Mouse (Mus musculus) hindbrain, embryonic 13.5 days (tissue): ENCODE results near the gene Tspan4. TPM values are rescaled to one million over a fixed set of nuclear protein-coding genes. Genes with fewer than 3 reads are reported as not detected.

Experiments used
- ATAC-seq: fragments of 200-750 bp; cut with Nextera tagmentation; 2 replicates; pipeline ENCODE4 v1.8.0; 2017; ENCODE audit warnings: moderate TSS enrichment; ENCODE audit not compliant: low FRiP score
- H3K27ac ChIP-seq: fragments of 300-500 bp; sonication (generic); 2 replicates; pipeline ENCODE4 v1.5.1; 2015; ENCODE audit warnings: inconsistent platforms, mild to moderate bottlenecking, moderate library complexity
- H3K27me3 ChIP-seq: fragments of 300-500 bp; sonication (generic); 2 replicates; pipeline ENCODE4 v1.6.1; 2015; ENCODE audit warnings: mild to moderate bottlenecking, inconsistent platforms
- H3K36me3 ChIP-seq: fragments of 300-500 bp; sonication (generic); 2 replicates; pipeline ENCODE4 v1.6.1; 2015; ENCODE audit warnings: mild to moderate bottlenecking, inconsistent platforms
- H3K4me1 ChIP-seq: fragments of 300-500 bp; sonication (generic); replicated peaks from 2 replicates; pipeline ENCODE4 v1.6.1; 2015; ENCODE audit warnings: inconsistent platforms
- H3K4me2 ChIP-seq: fragments of 300-500 bp; sonication (generic); 2 replicates; pipeline ENCODE4 v1.6.1; 2015; ENCODE audit warnings: inconsistent platforms, mild to moderate bottlenecking, moderate library complexity
- H3K4me3 ChIP-seq: fragments of 300-500 bp; sonication (generic); 2 replicates; pipeline ENCODE4 v1.5.1; 2015; ENCODE audit warnings: mild to moderate bottlenecking, inconsistent platforms
- H3K9ac ChIP-seq: fragments of 300-500 bp; sonication (generic); 2 replicates; pipeline ENCODE4 v1.6.1; 2015; ENCODE audit warnings: mild to moderate bottlenecking, inconsistent platforms
- H3K9me3 ChIP-seq: fragments of 300-500 bp; sonication (generic); 2 replicates; pipeline ENCODE4 v1.6.1; 2016; ENCODE audit warnings: inconsistent platforms
- WGBS: fragments of 180-500 bp; shearing (Covaris S2); methylation state at CpG from one replicate; pipeline ENCODE4 v1.1.7; 2015; 5-methylcytosine and 5-hydroxymethylcytosine counted together
- polyA plus RNA-seq: library from polyadenylated mRNA; unstranded; fragments of >200 nt; fragmentation: Nextera tagmentation; extraction: Ambion mirVana; gene quantifications from 2 replicates; pipeline ENCODE4 v1.2.1, GENCODE M21; 2015

The Tspan4 gene
- polyA plus RNA-seq, 1 experiment from 2014 or later: 34.1 TPM

GRCm38 (mm10) chr7:141484186-141485120, 9.4 kb downstream of the Tspan4 start:
- no peaks in the 10 kb centered on the region for H3K36me3 ChIP-seq
- peak overlapping the region; percentile 2; the same call in 1 of the 2 replicates for H3K4me2 ChIP-seq
- H3K4me3 ChIP-seq: no peak overlapping the region
- H3K4me1 ChIP-seq: peaks cover 57% of the 10 kb centered on the region
- WGBS: 72% methylated on average over 5 of the region's 5 CpGs
- no peaks in the 10 kb centered on the region for H3K9me3 ChIP-seq
- no peak overlapping the region for H3K27ac ChIP-seq
- no peak for ATAC-seq
- peaks cover 18% of the 10 kb centered on the region for H3K27me3 ChIP-seq
- no peak overlapping the region for H3K9ac ChIP-seq

GRCm38 (mm10) chr7:141485186-141485585, 10.1 kb downstream of the Tspan4 start:
- Histone ChIP-seq H3K4me3 (no peak overlapping the region), H3K27me3 (peaks cover 16% of the 10 kb centered on the region), H3K4me1 (peaks cover 57% of the 10 kb centered on the region), H3K9me3 (no peaks in the 10 kb centered on the region), H3K27ac (no peak overlapping the region), H3K36me3 (no peaks in the 10 kb centered on the region), H3K9ac (no peak overlapping the region; the same call in 1 of the 2 replicates), H3K4me2 (no peak overlapping the region)
- ATAC-seq: no peak
- 74% methylated on average over 2 of the region's 2 CpGs for WGBS

GRCm38 (mm10) chr7:141485606-141486005, 10.6 kb downstream of the Tspan4 start:
- Histone ChIP-seq H3K27me3 (peaks cover 15% of the 10 kb centered on the region), H3K36me3 (no peaks in the 10 kb centered on the region), H3K4me3 (no peak overlapping the region), H3K27ac (no peak overlapping the region), H3K4me1 (peaks cover 54% of the 10 kb centered on the region), H3K9me3 (no peaks in the 10 kb centered on the region), H3K4me2 (no peak overlapping the region), H3K9ac (no peak overlapping the region; the same call in 1 of the 2 replicates)
- 87% methylated on average over 2 of the region's 2 CpGs for WGBS
- no peak for ATAC-seq

- H3K9ac ChIP-seq: 0 out of 2 replicates have a peak overlapping the region, but pooled peaks have one; percentile 13
- WGBS: 82% methylated on average over 1 of the region's 1 CpGs
- H3K4me2 ChIP-seq: no peak overlapping the region
- H3K9me3 ChIP-seq: no peaks in the 10 kb centered on the region
- peaks cover 48% of the 10 kb centered on the region for H3K4me1 ChIP-seq
- peaks cover 15% of the 10 kb centered on the region for H3K27me3 ChIP-seq
- no peak overlapping the region for H3K4me3 ChIP-seq
- H3K27ac ChIP-seq: no peak overlapping the region
- H3K36me3 ChIP-seq: no peaks in the 10 kb centered on the region
- no peak for ATAC-seq
These were observed 11.2 kb downstream of the Tspan4 start for GRCm38 (mm10) chr7:141486239-141486638.

- 64% methylated on average over 7 of the region's 7 CpGs for WGBS
- no peak overlapping the region for H3K4me3 ChIP-seq
- H3K4me1 ChIP-seq: peaks cover 41% of the 10 kb centered on the region
- no peak for ATAC-seq
- peaks cover 7% of the 10 kb centered on the region for H3K36me3 ChIP-seq
- peaks cover 15% of the 10 kb centered on the region for H3K27me3 ChIP-seq
- no peak overlapping the region for H3K27ac ChIP-seq
- H3K4me2 ChIP-seq: no peak overlapping the region
- H3K9me3 ChIP-seq: no peaks in the 10 kb centered on the region
- peak overlapping the region; percentile 44; the same call in 1 of the 2 replicates for H3K9ac ChIP-seq
These were observed 12.1 kb downstream of the Tspan4 start for GRCm38 (mm10) chr7:141487141-141487540.

- Histone ChIP-seq H3K9me3 (no peaks in the 10 kb centered on the region), H3K27me3 (no peaks in the 10 kb centered on the region), H3K4me3 (no peak overlapping the region), H3K4me1 (peaks cover 14% of the 10 kb centered on the region), H3K36me3 (peaks cover 43% of the 10 kb centered on the region), H3K27ac (no peak overlapping the region), H3K9ac (no peak overlapping the region), H3K4me2 (no peak overlapping the region)
- 74% methylated on average over 2 of the region's 2 CpGs for WGBS
- no peak for ATAC-seq
These were observed 16.1 kb downstream of the Tspan4 start for GRCm38 (mm10) chr7:141491151-141491550.

GRCm38 (mm10) chr7:141492738-141493137, 17.7 kb downstream of the Tspan4 start:
- no peaks in the 10 kb centered on the region for H3K27me3 ChIP-seq
- H3K27ac ChIP-seq: no peak overlapping the region
- no peak overlapping the region for H3K4me3 ChIP-seq
- 85% methylated on average over 5 of the region's 5 CpGs for whole genome bisulfite sequencing
- no peaks in the 10 kb centered on the region for H3K9me3 ChIP-seq
- no peak overlapping the region for H3K4me2 ChIP-seq
- no peak for ATAC-seq
- no peaks in the 10 kb centered on the region for H3K4me1 ChIP-seq
- no peak overlapping the region for H3K9ac ChIP-seq
- H3K36me3 ChIP-seq: peaks cover 57% of the 10 kb centered on the region

- H3K27ac ChIP-seq: no peak overlapping the region
- no peak overlapping the region for H3K4me2 ChIP-seq
- no peak overlapping the region for H3K9ac ChIP-seq
- peaks cover 63% of the 10 kb centered on the region for H3K36me3 ChIP-seq
- H3K4me3 ChIP-seq: no peak overlapping the region
- H3K9me3 ChIP-seq: no peaks in the 10 kb centered on the region
- no peak for ATAC-seq
- no peaks in the 10 kb centered on the region for H3K4me1 ChIP-seq
- WGBS: 90% methylated on average over 1 of the region's 1 CpGs
- H3K27me3 ChIP-seq: no peaks in the 10 kb centered on the region
These were observed 18.7 kb downstream of the Tspan4 start for GRCm38 (mm10) chr7:141493729-141494128.

- no peak overlapping the region for H3K4me2 ChIP-seq
- ATAC-seq: no peak
- no peaks in the 10 kb centered on the region for H3K9me3 ChIP-seq
- H3K4me1 ChIP-seq: no peaks in the 10 kb centered on the region
- no peak overlapping the region for H3K27ac ChIP-seq
- WGBS: 86% methylated on average over 2 of the region's 2 CpGs
- no peaks in the 10 kb centered on the region for H3K27me3 ChIP-seq
- H3K4me3 ChIP-seq: no peak overlapping the region
- no peak overlapping the region for H3K9ac ChIP-seq
- H3K36me3 ChIP-seq: peaks cover 80% of the 10 kb centered on the region
These were observed 20.3 kb downstream of the Tspan4 start for GRCm38 (mm10) chr7:141495379-141495778.

GRCm38 (mm10) chr7:141495940-141496339, 20.9 kb downstream of the Tspan4 start:
- Histone ChIP-seq H3K27ac (no peak overlapping the region), H3K9ac (no peak overlapping the region), H3K4me2 (no peak overlapping the region), H3K4me1 (no peaks in the 10 kb centered on the region), H3K4me3 (no peak overlapping the region), H3K27me3 (no peaks in the 10 kb centered on the region), H3K9me3 (no peaks in the 10 kb centered on the region), H3K36me3 (peaks cover 83% of the 10 kb centered on the region)
- ATAC-seq: no peak
- WGBS: 91% methylated on average over 4 of the region's 4 CpGs

GRCm38 (mm10) chr7:141497600-141497999, 22.6 kb downstream of the Tspan4 start:
- 100% methylated on average over 3 of the region's 3 CpGs for WGBS
- H3K9me3 ChIP-seq: no peaks in the 10 kb centered on the region
- no peak overlapping the region for H3K4me2 ChIP-seq
- H3K4me3 ChIP-seq: no peak overlapping the region
- no peaks in the 10 kb centered on the region for H3K4me1 ChIP-seq
- no peak for ATAC-seq
- no peak overlapping the region for H3K9ac ChIP-seq
- no peaks in the 10 kb centered on the region for H3K27me3 ChIP-seq
- H3K27ac ChIP-seq: no peak overlapping the region
- H3K36me3 ChIP-seq: peaks cover 81% of the 10 kb centered on the region

GRCm38 (mm10) chr7:141501820-141502555, 26.9 kb downstream of the Tspan4 start:
- 87% methylated on average over 7 of the region's 7 CpGs for WGBS
- Histone ChIP-seq H3K36me3 (peaks cover 53% of the 10 kb centered on the region), H3K9ac (no peak overlapping the region), H3K4me1 (no peaks in the 10 kb centered on the region), H3K27ac (no peak overlapping the region), H3K4me2 (no peak overlapping the region), H3K27me3 (no peaks in the 10 kb centered on the region), H3K4me3 (no peak overlapping the region), H3K9me3 (no peaks in the 10 kb centered on the region)
- ATAC-seq: no peak
